Mouse (Mus musculus): Measurements from ENCODE around the gene Itih4.

Gene Itih4

GRCm38 (mm10) chr14:30879794-30880193, 6.5 kb upstream of the Itih4 start:
- no peak for DNase-seq (ENCODE audit: low spot score)

DNA sequence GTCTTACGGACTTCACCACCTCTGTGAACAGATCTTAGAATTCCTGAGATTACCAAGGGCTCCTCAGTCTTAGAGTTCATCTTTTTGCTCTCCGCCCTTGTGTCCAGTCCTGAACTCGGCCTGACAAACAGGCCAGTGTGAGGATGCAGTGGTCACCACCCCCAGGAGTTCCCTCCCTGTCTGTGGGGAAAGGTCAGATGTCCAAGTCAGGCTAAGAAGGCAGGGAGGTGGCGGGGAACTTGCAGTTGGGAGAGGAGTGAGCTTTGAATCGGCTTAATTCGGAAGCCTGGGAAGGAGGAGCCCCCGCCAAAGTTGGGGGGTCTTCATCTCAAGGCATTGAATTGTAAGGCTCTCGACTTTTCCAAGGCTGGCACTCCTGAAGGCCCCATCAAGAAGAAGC, 6.0 kb upstream of the Itih4 start:
- no peak for DNase-seq (ENCODE audit: low spot score)

- DNase-seq (ENCODE audit: low spot score) = peak; percentile 62
Measured at GRCm38 (mm10) chr14:30880811-30881717, 5.2 kb upstream of the Itih4 start.

GRCm38 (mm10) chr14:30881718-30882108, 4.6 kb upstream of the Itih4 start:
- DNase-seq (ENCODE audit: low spot score) = no peak

GRCm38 (mm10) chr14:30885298-30885697, 978 bp upstream of the Itih4 start:
- DNase-seq (ENCODE audit: low spot score) = no peak

DNA sequence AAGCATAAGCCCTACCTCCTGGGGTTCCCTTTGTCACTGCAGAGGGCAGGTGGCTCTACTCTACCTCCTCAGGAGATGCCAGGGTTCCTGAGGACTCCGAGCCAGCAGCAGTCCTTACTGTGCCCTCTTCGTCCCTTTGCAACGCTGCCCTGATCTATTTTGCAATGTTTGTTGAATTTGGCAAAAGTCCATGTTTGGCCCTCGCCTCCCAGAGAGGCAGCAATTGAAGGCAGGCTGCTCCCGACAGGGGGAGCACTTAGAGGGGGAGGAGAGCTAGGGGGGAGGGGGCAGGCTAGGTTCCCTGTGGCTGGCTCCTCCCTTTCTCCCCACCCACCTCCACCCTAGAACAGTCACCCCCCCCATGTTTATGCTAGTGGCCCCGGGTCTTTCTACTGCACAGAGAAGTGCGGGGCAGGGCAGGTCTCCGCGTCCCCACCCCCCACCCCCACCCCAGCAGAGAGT, 2.0 kb downstream of the Itih4 start:
- DNase-seq (ENCODE audit: low spot score) = peak; percentile 13

GRCm38 (mm10) chr14:30899972-30900371, 13.7 kb downstream of the Itih4 start:
- DNase-seq (ENCODE audit: low spot score) = no peak

GRCm38 (mm10) chr14:30902628-30903027, 16.4 kb downstream of the Itih4 start:
- DNase-seq (ENCODE audit: low spot score) = no peak

DNA sequence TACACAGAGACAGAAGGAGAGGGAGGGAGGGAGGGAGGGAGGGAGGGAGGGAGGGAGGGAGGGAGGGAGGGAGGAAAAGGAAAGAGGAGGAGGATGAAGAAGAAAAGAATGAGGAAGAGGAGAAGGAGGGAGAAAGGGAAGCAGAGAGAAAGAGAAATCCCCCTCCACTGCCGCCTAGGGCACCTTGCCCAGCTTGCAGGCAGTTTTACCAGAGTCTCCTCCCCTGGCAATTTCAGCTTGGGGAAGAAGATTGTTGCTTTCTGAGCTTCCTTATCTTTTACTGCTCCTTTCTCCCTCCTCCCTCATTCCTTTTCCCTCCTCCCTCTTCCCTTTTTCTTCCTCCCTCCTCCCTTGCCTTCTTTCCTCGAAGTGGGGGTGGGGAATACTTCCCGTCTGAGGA, 16.8 kb downstream of the Itih4 start:
- DNase-seq (ENCODE audit: low spot score) = no peak

GRCm38 (mm10) chr14:30904307-30904706, 18.0 kb downstream of the Itih4 start:
- no peak for DNase-seq (ENCODE audit: low spot score)

GRCm38 (mm10) chr14:30906001-30906400, 19.7 kb downstream of the Itih4 start:
- no peak for DNase-seq (ENCODE audit: low spot score)

- no peak for DNase-seq (ENCODE audit: low spot score)
Measured at GRCm38 (mm10) chr14:30907814-30908265, 21.6 kb downstream of the Itih4 start.

GRCm38 (mm10) chr14:30911141-30911540, 24.9 kb downstream of the Itih4 start:
- DNase-seq (ENCODE audit: low spot score) = no peak

GRCm38 (mm10) chr14:30912641-30913040, 26.4 kb downstream of the Itih4 start:
- DNase-seq (ENCODE audit: low spot score) = no peak

DNA sequence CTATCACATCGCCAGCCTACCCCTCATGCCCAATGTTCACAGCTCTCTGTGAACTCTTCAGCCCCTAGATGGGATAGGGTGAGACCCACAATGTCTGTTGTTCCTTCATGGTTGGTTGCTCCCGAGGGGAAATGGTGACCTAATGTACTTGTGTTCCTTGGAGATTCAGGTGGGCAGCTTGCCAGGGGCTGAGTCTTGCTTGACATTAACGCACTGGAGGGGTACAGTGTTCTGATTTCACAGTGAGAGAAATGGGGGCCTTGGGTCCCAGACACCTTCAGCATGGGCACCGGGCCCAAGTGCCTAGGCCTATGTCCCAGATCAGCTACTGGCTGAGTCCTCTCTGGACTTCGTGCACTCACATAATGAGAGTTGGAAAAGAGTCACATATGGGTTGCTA, 27.1 kb downstream of the Itih4 start:
- no peak for DNase-seq (ENCODE audit: low spot score)

GRCm38 (mm10) chr14:30916516-30916915, 30.2 kb downstream of the Itih4 start:
- no peak for DNase-seq (ENCODE audit: low spot score)

- peak; percentile 4 for DNase-seq (ENCODE audit: low spot score)
Measured at GRCm38 (mm10) chr14:30922053-30922670, 35.9 kb downstream of the Itih4 start.

DNA sequence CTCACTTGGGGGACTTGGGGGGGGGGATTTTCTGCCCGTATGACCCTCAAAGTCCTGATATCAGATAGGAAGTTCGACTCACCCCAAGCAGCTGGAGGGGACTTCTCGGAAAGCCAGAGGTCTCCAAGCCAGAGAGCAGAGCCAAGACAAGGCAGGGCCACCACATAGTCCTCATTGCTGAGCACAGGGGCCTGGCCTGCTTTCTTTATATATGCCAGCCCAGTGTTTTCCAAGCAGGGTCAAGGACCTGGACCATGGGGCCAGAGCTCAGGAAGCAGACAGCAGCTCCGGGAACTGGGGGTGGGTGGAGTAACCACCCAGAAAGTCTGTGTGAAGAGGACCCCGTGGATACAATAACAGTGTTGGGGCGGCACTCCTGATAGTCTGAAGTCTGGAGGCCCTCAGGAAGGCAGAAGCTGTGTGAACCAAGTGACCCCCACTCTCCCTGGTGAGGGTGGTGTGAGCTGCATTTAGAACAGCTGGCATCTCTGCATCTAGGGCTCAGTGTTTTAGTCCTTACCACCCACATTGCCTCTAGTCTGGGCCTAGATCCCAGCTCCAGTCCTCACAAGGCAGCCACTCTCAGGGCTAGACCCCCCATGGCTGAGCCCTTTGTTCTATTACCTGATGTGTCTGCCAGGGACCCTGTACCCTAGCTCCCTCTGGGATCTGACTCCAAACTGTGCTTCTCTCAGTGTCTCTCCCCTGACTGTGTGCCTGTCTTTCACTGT, 37.3 kb downstream of the Itih4 start, which contains the start of gene Itih3:
Gene Itih3, minus strand, starts transcription at position 386 of the 731 bp plus-strand sequence.
- no peak for DNase-seq (ENCODE audit: low spot score)

DNA sequence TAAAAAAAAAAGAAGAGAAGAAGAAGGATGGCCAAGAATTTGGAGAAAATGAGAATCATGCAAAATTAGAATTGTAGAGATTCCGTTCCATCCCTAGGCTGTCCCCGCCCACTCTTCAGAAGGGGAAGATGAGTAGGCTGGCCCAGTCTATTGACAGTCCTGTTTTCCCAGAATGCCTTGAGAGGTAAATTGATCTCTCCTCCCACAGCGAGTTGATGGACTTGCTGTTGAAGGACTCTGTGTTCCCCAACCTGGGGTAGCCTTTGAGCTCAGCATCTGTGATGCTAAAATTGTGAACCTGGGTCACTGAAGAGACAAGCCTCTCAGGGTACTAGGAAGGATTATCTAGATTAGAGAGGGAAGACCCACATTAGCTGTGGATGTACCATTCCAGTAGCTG, 39.2 kb downstream of the Itih4 start:
- DNase-seq (ENCODE audit: low spot score) = no peak

- DNase-seq (ENCODE audit: low spot score) = no peak
Measured at GRCm38 (mm10) chr14:30930386-30930785, 44.1 kb downstream of the Itih4 start.

DNA sequence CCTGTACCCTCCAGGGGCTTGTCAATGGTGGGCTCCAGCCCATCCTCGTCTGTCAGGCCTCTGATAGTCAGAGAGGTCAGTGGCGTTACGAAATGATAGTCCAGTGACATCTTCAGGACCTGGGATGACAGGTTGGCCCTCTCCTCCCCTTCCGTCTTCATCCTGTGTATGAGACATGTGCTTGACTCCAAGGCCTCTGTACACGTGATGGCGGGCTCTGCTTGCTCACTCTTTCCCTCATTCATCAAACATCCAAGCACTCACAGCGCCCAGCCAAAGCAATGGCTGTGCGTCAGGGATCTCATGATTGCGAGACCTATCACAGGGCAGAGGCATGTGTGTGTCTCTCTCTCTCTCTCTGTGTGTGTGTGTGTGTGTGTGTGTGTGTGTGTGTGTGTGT, 47.1 kb downstream of the Itih4 start:
- DNase-seq (ENCODE audit: low spot score) = no peak

- no peak for DNase-seq (ENCODE audit: low spot score)
Measured at GRCm38 (mm10) chr14:30942254-30942653, 56.0 kb downstream of the Itih4 start.

All from embryo, embryonic 10.5 days (tissue).